Mouse (Mus musculus): ENCODE results near the gene Bcl11b.

Gene Bcl11b

GRCm38 (mm10) chr12:107971081-107971780 is 32.2 kb downstream of the Bcl11b start:
- 63% methylated on average over 12 of the region's 12 CpGs for WGBS

GRCm38 (mm10) chr12:107970637-107971036 is 32.8 kb downstream of the Bcl11b start:
- WGBS = 42% methylated on average over 12 of the region's 12 CpGs

- WGBS = 17% methylated on average over 18 of the region's 18 CpGs
These were observed 33.5 kb downstream of the Bcl11b start for GRCm38 (mm10) chr12:107969841-107970371.

- WGBS = 68% methylated on average over 8 of the region's 8 CpGs
These were observed 34.3 kb downstream of the Bcl11b start for GRCm38 (mm10) chr12:107969126-107969525.

- WGBS = 84% methylated on average over 3 of the region's 3 CpGs
These were observed 35.1 kb downstream of the Bcl11b start for GRCm38 (mm10) chr12:107968331-107968730.

DNA sequence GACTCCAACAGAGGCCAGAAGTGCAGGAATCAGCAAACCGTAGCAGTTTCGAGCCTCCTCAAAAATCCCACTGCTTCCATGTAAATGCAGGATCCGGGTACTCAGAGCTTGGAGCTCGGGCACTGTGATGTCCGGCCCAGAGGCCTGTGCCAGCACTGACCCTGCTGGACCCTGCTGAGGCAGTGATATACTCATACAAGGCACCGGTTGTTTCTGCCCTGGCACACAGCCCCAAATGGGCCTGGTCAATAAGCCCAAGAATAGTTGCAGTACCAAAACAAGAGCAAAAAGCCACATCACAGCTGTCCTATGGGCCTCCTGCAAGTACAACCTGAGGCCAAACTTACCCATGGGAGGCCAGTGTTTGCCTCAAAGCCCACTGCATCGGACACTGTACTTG is 36.4 kb downstream of the Bcl11b start:
- 71% methylated on average over 7 of the region's 7 CpGs for WGBS

DNA sequence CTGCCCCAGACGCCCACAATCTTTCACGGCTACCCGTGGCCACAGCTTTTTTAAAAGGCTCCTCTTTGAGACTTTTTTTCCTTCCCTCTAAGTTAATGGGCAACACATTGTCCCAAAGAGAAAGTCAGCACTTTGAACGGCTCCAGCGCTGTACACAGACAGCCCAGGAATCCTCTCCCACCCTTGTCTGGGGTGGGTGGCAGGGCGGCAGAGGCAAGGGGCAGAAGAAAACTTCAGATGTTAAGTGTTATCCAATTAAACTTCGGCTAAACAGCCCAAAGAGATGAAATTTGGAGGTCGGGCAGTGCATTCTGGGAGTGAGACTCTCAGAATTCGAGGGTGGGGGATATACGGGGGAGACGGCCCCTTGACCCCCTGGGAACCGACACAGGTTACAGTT is 38.3 kb downstream of the Bcl11b start:
- 83% methylated on average over 12 of the region's 12 CpGs for WGBS

- WGBS = 74% methylated on average over 14 of the region's 14 CpGs
These were observed 38.9 kb downstream of the Bcl11b start for GRCm38 (mm10) chr12:107964396-107965085.

- WGBS = 41% methylated on average over 7 of the region's 7 CpGs
These were observed 40.5 kb downstream of the Bcl11b start for GRCm38 (mm10) chr12:107962852-107963251.

DNA sequence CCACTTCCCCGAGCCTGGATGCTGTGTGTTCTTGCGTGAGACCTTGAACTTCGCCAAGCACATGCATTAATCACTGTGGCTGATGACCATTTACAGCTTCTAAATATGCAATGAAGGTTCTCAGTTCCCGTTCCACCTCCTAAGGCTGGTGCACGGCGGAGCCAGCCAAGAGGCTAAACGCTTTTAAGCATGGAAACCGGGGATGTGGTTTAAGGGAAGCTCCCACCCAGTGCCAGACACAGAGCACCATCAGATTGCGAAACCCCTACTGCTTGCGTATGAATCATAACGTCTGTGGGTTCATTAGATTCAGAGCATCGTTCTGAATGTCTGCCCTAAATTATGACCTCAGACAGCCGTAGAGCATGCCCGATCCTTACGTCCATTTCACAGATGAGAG is 41.6 kb downstream of the Bcl11b start:
- WGBS = 59% methylated on average over 15 of the region's 15 CpGs

DNA sequence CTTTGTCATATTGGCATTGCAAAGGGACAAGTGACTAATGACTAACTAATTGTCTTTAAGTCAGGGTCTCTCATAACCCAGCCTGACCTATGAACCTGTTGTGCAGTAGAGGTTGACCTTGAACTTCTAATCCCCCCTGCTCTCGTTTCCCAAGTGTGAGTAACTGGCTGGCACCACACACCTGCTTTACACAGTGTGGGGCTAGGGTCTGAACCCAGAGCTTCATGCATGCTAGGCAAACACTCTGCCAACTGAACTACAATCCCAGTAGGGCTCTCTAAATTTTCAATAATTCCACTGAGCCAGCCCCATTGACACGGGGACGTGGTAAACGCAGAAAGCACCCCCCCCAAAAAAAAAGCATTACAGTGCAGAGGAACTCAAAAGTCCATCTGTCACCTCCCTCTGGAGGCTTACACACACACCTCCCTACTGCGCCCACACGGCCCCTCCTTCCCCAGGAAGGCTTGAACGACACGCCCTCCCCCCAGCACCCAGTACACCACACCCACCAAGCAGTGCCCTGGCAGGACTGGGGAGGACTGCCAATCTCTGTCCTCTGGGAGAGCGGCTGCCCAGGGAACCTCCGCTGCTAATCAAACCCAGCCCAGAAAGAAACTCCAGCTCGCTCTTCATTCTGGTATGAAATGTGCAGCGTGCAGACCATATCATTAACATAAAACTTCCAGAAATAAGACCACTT is 42.5 kb downstream of the Bcl11b start:
- WGBS = 23% methylated on average over 12 of the region's 12 CpGs

DNA sequence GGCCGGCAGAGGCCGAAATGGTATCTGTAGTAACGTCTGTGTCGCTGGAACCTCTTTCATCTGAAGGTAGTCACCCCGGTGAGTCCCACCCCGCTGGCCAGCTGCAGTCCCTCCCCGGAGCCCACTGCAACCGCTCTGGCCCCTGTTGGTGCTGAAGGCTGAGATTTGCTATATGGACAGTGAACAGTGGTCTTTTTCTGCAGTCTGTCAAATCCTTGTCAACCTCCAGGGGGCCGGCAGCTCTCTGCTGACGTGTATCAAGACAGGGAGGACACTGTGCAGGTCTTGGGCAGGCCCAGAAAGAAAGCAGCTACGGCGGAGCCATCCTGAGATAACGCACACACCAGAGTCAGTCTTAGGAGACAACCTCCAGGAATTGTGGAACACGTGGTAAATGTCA is 43.0 kb downstream of the Bcl11b start:
- 65% methylated on average over 14 of the region's 14 CpGs for WGBS

- 60% methylated on average over 8 of the region's 8 CpGs for WGBS
These were observed 43.5 kb downstream of the Bcl11b start for GRCm38 (mm10) chr12:107959872-107960271.

- WGBS = 57% methylated on average over 16 of the region's 16 CpGs
These were observed 50.2 kb downstream of the Bcl11b start for GRCm38 (mm10) chr12:107953044-107953684.

GRCm38 (mm10) chr12:107952318-107952724 is 51.1 kb downstream of the Bcl11b start:
- 7% methylated on average over 20 of the region's 20 CpGs for WGBS

- WGBS = 38% methylated on average over 20 of the region's 20 CpGs
These were observed 52.7 kb downstream of the Bcl11b start for GRCm38 (mm10) chr12:107950667-107951179.

GRCm38 (mm10) chr12:107949416-107949815 is 54.0 kb downstream of the Bcl11b start:
- 76% methylated on average over 10 of the region's 10 CpGs for WGBS

DNA sequence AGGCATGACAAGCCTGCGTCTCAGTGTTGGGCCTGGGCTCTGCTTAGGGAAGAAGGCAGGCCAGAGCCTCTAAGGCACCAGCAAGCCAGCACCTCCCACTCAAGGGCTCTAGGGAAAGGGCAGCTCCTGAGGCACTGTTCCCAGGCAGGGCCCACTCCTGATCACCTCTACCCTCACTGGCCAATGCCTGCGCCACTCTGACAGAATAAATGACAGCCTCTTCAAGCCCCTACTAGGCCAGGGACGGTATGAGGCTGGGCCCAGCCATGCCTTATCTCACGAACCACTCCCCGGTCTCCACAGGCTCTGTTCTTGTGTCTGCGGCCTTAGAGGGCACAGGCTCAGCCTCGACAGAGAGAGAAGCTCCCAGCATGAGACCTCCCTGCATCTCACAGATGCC is 61.3 kb downstream of the Bcl11b start:
- 81% methylated on average over 7 of the region's 7 CpGs for WGBS

DNA sequence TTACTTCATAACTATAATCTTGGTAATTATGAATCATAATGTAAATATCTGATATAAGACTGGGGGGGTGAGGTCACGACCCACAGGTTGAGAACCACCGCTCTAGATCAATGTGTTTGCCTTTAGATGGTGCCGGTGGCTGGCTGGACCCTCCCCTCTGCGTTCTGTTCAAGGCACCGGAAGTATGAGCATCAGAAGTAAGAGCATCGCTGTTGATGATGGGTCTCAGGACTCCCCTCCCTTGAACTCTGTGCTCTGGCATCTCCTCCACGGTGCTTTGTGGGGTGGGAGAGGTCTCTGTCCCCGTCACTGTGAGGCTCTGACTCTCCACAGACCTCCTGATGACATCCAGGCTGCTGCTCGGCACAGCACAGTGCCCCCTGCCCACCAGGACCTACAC is 62.6 kb downstream of the Bcl11b start:
- 79% methylated on average over 9 of the region's 9 CpGs for WGBS

GRCm38 (mm10) chr12:107939177-107939576 is 64.2 kb downstream of the Bcl11b start:
- WGBS = 47% methylated on average over 4 of the region's 4 CpGs

DNA sequence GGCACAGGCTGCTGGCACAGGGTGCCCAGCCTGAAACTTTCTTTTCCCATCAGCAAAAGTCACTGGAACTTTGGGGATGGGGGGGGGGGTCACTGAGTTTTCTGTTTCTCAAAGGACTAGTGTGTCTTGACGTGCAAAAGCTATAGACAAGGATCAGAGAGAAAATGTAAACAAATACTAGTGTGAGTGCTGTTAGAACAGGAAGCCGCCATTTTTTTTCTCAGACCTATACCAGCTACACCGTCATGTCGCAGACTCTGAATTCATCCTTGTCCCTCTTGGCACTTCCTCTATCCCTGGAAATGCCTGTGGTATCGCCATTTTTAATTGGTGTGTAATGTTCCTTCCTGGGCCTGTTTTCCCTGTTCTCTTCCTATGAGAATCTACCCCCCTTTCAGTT is 66.4 kb downstream of the Bcl11b start:
- 81% methylated on average over 5 of the region's 5 CpGs for WGBS

DNA sequence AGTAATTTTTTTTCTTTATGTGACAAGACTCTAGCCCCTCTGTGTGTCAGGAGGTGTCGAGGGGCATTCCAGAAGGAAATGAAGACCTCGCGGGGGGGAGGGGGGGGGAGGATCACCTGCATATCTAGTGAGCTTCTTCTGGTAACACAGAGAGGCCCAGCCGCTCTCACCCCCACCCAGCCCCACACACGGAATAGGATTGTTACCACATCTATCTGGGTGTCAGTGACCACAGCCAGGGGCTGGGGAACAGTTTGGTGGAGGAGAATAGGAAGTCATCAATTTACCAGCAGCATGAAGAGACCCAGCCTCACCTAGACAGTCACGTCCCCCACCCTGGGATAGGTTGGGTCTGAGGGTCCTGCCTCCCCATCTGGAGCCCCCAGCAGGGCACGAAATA is 67.0 kb downstream of the Bcl11b start:
- WGBS = 78% methylated on average over 7 of the region's 7 CpGs

Data from cerebral cortex, adult 2 months (tissue).